Mouse (Mus musculus) liver, embryonic 14.5 days (tissue): ENCODE results near the gene Hist2h2aa2.

Experiments
- CTCF ChIP-seq: IDR thresholded peaks from 2 replicates; pipeline ENCODE4 v1.5.1; 2016; ENCODE audit warnings: antibody characterized with exemption, low read depth, control low read depth
- EP300 ChIP-seq: IDR thresholded peaks from 2 replicates; pipeline ENCODE4 v1.6.1; 2016; ENCODE audit warnings: antibody characterized with exemption, low read depth

DNA sequence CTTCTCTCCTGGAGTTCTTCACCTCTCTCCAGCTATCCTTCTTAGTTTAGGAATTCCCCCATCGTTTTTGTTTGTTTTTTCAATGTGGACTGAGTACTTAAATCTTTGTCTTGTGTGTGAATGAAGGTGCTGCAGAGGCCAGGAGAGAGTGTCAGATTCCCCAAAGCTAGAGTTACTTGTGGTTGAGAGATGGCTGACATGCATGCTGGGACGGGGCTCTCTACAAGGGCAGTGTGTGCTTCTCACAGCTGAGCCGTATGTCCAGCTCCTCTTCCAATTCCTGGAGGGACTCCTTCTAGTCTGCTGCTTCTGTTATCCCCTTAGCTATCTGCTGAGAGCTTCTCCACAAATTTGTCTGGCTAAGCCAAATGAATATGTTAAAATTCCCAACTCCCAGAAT is 4.2 kb downstream of the Hist2h2aa2 start:
- TF ChIP-seq CTCF (no peak), EP300 (no peak)
